Mouse (Mus musculus) kidney, postnatal 25 days (tissue): Measurements from ENCODE around the gene Bag5.

Experiments used
- DNase-seq, 2 experiments: peaks; one replicate each; pipeline ENCODE4 v3.0.0; 2021; ENCODE audit warnings: mixed read lengths in 2 of 2

Bag5 gene

DNA sequence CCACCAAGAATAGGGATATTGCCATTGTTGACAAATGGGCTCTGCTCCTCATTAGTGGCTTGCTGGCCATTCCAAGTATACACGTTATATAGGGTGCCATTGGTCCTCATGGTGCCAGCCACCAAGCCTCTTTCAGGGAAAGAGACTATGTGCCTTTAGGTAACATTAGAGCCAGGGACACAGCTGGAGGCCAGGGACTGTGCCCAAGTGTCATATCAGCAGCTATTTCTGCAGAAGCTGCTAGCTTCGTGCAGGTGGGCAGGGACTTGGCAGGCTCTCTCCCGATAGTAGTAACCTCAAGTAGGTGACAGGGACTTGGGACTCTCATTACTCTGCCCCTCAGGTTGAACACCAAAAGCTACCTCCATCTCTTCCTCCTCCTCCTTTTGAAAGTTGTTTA, 21.9 kb upstream of the Bag5 start:
- DNase-seq, result no peak

DNA sequence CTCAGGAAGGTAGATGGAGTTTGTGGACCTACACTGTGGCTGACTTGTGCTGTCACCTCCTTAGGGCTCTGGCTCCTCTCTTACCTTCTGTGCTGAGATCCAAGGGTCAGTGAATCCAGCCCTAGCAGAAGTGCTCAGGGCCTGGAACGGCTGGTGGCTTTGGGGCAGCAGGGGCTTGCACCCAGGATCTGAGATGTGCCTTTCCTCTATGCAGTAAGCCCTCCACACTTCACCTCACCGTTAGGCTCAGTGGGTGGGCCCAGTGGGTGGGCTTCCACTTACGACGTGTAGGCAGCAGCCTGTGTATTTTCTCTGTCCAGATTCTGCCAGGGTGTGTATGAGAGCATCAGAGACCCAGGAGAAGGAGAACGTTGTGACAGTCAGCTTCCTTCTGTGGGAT, 19.9 kb upstream of the Bag5 start:
- DNase-seq, result no peak

DNA sequence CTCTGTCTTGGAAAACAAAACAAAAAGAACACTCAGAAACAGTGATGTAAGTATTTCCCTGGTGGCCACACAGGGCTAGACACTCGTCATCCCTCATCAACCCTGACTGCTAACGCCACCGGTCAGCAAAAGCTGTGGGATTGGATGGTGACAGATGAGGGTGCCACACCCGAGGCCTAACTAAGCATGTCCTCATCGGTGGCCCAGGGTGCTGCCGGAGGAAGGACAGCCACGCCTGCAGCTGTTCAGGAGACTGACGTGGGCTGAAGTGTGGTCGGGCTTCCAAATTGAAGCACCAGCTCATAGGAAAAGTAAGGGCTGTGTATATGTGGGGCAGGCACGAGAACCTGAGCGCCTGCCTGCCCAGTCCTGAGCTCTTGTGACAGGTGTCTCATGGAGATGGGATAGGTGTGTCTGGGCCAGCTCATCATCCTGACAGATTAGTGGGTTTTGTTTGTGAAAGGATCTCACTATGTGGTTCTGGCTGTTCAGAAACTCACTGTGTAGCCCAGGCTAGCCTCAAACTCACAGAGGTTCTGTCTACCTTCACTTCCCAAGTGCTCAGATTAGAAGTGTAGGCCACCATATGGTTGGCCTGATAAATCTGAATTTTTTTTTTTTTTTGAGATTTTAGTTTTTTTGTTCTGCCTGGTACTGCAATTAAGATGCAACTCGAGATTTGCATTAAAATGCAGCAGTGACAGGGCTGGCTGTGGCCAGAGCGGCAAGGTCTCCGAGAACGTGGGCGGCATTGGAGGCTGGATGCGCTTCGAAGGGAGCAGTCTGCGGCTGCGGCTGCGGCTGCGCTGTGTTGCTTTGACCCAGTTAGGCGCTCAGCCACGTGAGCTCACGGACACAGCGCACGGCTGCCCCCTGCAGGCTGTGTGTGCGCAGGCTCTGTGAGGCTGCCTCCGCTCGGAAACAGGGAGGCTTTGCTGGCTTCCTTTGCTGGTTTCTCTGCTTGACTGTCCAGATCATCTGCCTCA, 19.1 kb upstream of the Bag5 start:
- DNase-seq, result peak; percentile 91 to 92

DNA sequence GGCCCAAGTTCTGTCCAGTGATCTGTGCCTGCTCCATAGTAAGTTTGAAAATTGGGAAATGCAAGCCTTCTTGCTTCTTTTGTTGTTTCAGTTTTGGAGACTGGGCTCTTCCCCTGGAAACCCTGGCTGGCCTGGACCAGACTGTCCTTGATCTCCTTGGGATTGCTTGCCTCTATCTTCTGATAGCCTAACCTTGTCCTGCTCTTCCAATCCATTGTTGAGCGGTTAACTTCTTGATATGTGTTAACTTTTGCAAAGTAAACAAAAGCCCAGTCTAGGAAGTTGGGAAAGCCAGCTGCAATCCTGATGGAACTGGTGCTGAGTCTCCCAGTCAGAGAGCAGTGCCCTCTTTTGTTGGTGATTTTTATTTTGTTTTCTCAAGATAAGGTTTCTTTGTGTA, 14.9 kb upstream of the Bag5 start:
- no peak for DNase-seq

DNA sequence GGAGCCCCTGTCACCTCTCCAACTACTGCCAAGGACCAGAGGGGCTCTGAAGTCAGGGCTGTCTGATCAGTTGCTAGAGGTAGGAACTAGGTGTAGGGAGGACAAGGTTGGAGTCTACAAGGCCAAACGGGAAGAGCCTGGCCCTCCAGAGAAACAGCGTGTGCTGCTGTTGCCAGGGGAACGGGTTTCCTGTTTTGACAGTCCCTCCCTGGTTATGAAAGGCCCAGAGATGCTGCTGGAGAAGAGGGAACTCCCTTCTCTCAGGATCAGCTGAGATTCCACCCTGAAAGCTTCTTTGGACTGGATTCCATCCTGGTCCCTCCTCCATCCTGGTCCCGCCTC, 13.0 kb upstream of the Bag5 start:
- peak; percentile 44 to 74 for DNase-seq

DNA sequence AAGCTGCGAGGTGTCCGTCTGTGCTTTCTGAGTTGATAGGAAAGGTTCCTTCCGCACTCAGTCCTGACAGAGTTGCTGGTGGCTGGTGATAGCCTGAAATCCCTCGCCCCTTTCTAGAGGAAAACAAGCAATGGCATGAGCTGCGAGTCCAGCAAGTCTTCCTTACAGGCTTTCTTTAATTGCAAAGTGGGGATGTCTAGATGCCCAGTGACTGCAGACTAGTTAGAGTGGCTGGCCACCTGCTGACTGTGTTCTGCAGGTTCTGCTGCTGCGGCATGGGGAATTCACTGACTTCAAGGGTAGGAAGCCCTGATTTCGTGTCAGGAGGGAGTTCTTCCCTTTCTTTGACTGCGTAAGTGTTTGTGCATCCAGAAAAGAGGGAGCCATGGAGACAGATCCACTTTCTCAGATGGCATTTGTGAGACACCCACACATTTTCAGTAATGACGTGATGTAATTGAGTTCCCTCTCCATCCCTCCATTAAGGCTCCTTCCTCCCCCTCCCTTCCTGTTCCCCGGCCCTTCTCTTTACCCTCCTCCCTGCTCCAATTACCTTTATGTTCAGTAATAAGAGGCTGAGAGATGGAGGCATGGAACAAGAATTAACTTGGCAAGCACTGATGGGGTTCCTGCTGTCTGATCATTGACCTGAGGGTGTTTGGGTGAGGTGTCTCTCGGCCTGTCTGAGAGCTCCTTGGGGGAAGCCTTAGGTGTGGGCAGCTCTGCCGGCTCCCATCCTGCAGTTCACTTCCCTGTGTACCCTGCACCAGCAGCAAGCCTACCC, 12.5 kb upstream of the Bag5 start:
- no peak for DNase-seq

DNA sequence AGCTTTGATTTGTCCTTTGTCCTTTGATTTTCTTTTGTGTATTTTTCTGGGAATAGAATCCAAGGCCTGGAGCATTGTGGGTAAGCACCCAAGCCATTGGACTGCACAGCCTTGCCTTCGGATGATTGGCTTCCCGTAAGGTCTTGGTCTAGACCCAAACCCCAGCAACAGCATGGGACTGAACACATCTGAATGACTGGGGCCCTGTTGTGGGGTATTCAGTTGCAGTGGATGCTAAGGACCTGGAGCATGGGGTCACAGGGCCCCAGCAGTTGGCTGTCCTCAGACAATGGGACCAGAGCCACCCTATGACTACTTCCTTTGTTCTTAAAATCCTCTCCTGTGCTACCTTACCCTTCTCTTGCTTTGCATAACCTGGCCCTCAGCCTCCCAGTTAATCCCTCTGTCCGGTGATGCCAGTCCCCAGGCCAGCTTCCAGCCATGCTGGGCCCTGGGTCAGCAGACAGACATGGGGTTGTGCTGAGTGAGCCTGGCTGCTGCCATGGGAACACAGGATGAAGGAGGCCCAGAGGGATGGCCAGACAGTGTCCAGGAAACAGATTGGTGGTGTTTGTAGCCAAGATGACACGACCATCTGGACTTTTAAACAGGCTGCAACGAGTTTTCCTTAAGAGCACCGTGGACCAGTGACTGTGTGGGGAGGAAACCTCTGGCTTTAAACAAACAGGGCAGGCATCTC, 11.7 kb upstream of the Bag5 start:
- no peak for DNase-seq

DNA sequence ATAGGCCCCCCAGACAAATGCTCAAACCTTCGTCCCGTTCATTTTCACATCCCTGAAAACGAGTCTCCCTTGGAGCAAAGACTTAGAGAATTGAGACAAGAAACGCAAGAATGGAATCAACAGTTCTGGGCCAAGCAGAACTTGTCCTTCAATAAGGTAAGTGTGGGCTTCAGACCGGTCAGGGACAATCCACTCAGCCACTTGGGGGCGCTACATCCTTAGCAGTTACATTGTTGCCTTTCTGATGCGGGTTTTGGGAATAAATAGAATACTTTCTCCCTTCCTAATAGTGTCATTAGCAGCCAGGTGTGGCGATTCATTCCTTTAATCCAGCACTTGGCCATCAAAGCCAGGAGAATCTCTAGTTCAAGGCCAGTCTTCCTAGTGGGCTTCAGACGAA, 9.6 kb upstream of the Bag5 start:
- DNase-seq, result peak; percentile 59 to 77

DNA sequence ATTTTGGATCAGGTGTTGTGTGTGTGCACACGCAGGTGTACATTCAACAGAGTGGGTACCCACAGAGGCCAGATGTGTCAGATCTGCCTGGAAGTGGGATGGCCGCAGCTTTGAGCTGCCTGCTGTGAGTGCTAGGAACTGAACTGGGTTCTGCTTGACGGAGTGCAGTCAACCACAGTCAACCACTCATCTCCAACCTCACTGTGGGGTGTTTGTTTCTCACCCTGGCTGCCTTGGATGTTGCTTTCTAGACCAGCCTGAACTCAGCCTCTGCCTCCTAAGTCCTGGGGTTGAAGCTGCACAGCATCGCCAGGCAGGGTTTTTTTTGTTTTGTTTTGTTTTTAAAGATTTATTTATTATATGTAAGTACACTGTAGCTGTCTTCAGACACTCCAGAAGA, 7.2 kb upstream of the Bag5 start:
- no peak for DNase-seq

DNA sequence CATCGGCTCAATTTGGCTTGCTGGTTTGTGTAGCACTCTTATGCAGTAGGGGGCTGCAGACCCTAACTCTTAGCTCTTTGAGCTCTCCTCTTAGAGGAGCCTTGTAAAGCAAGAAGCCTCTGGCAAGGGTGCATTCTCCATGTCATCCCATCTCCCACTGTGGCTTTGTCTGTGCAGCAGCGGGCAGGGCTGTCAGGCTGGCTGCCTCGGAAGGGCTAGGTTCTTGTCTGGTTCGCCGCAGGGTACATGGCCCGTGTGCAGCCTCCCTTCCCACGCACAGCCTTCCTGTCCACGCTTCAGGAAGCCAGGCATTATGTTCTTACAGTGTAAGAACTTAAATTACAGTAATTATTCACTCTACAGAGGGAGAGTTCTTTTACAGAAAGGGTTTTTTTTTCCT, 5.6 kb upstream of the Bag5 start:
- DNase-seq, result no peak

DNA sequence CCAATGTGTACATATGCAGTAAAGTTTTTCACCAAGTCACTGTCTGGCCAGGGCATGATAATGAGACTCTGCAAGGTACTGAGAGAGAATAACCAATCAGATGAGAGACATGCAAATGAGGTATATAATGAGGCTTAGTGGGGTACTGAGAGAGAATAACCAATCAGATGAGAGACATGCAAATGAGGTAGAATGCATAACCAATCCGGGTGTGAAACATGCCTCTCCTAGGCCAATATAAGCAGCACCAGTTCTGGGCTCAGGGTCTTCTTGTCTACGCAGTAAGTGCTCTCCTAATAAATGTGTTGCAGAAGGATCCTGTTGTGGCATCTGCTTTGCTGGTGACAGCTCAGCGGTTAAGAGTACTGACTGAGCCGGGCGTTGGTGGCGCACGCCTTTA, 3.4 kb upstream of the Bag5 start:
- no peak for DNase-seq

DNA sequence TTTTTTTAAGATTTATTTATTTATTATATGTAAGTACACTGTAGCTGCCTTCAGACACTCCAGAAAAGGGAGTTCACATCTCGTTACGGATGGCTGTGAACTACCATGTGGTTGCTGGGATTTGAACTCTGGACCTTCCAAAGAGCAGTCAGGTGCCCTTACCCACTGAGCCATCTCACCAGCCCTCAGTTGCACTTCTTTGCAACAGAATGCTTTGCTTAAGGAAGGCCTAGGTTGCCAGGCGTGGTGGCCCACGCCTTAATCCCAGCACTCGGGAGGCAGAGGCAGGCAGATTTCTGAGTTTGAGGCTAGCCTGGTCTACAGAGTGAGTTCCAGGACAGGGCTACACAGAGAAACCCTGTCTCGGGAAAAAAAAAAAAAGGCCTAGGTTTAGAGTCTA, 823 bp upstream of the Bag5 start:
- DNase-seq, result peak in 1 of 2 experiments; percentile 39

DNA sequence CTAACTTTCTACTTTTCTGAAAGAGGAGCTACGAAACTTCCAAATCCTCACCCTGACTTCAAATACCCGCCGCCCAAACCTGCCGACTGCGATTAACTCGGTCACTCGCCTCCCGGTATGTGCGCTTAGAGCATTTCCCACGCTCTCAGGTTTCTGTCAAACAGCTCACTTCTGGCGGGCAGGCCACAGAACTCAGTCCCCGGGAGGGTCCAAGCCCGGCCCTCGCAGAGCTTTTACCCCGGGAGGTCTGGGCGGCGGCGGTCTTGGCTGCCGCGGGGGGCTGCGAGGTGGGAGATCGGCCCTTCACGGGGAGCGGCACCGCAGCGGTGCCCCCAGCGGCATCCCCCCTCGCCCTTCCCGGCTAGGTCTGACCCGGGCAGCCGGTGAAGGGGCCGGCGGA, 581 bp downstream of the Bag5 start:
- peak; percentile 27 to 63 for DNase-seq

DNA sequence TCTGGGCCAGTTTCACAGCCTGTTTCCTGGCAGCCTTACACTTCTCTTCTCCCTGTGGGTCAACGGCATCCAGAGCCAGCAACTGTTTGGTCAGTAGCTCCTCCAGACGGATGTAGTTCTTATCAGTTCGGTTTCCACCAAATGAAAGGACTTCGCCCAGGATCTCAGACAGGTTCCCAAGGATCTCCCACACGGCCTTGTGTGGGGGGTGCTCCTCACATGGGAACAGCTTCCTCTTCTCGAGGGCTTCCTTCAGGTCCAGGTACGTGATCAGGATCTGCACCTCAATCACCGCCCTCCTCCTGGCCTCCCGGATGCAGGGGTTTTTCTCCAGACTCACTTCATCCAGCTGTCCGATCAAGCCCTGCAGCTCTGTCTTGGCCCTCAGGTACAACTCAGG, 3.0 kb downstream of the Bag5 start:
- DNase-seq, result peak in 1 of 2 experiments; percentile 33

DNA sequence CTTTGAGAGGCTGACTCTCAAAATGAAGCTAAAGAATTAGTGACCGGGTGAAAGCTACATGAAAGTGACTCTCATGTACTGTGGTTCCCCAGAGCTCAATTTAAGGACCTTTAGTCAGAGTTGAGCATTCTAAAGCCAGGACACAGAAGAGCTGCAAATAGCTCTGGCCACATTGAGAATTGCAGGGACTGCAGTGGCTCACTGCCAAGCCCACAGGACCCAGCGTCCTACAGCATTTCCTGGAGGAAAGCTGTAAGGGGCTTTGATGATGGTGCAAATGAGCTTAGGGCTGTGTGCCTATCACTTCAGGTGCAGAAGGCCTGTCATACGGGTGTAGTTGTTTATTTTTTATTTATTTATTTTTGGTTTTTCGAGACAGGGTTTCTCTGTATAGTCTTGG, 4.9 kb downstream of the Bag5 start:
- DNase-seq, result peak; percentile 42 to 55

DNA sequence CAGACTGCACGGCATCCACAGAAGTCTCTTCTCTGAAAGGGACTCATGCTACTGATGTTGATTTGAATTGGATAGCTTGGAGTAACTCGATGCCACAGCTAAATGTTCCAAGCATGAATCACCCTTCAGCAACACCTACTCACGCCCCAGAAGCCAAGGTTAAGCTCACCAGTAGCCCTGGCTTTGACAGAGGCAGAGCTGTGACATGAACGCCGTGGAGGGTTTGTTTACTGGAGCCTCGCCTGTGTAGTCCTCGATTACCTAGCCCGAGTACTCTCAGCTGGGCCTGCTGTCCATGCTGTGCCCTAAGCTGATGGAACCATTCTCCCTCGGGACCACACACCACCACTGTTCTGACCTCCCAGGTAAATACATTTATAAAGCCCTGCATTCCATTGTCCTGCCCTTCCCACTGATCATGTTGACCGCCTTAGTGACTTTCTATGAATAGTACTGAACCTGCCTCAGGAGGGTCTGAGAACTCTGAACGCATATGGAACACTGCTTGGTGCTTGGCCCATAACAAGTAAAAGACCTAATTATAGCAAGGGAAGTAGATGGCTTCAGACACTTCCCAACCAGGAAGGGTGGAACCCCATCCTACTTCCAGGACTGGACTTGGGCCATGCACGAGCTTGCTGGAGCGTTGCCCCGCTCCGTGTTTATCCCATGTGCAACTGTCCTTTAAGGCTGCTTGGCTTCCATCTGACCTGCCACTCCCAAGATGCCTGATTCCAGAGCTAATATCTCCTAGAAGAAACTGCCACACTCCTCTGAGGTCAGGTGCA, 7.7 kb downstream of the Bag5 start:
- peak; percentile 81 to 91 for DNase-seq

DNA sequence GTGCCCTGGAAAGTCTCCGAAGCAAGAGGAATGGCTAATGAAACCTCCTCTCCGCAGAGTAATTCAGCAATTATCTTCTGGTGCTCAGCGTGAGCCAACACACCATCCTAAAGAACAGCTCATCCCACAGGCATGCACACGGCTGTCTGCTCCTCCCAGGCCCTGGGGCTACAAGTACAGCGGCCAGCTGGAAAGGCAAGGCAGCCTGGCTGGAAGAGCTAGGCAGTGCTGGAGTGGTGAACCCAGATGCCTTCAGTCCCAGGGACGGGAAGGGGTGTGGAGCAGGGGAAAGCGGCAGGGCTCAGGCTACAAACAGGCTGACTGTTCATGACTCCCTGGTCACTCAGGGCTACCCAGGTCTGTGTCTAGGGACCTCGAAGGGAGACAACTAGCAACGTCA, 8.4 kb downstream of the Bag5 start:
- peak; percentile 36 to 65 for DNase-seq

DNA sequence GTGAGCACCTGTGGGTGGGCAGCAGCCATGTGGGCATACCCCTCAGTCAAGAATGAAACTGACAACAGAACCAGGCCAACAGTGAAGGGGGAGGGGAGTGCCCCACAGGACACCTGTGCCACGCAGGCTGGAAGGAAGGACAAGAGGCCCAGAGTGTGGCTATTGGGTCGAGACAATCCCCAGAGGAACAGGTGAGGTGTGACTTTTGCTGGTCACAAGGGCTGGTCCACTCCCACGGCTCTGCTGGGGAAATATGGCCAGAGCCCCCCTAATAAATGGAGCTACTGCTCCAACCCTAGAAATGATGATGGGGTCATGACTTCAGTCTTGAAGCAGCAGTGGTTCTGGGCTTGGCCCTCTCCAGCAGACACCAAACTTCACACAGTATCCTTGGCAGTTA, 9.8 kb downstream of the Bag5 start:
- peak in 1 of 2 experiments; percentile 16 for DNase-seq

DNA sequence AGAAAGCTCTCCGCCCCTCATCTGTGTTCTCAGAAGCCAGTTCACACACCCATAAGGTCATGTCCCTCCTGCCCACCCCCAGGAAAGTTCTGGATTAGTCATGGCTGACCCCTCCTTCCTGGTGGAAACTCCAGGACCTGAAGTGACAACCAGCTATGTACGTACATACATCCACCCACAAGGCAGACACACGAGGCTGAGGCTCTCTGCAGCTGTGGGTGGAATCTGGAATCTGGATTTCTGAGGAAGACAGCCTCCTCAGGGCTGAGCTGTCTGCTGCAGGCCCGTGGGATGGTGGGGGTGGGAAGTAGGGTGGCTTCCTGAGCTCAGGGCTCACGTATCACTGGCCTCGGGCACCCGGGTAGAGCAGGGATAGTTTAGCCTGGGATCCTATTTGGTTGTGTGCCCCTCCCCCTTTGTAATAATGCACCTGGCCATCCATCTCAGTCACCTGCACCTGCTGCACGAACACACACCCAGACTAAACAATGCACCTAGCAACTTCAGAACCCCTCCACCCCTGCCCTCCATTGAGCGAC, 12.1 kb downstream of the Bag5 start:
- peak in 1 of 2 experiments; percentile 24 for DNase-seq

DNA sequence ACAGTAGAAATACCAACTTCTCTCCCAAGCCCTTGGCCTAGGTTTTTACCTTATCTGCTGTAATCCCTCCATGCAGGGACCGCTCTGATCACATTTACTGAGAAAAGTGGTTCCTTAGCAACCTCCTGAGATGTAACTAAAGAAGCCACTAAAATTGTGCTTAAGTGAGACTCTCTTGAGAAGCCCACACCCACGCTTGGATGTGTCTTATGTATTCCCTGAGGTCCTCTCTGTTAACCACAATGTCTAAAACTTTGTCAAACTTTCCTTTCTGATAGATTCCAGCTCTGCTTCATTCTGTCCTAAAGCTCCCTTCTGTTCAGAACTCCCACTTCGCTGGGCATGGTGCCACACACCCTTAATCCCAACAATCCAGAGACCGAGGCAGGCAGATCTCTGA, 13.5 kb downstream of the Bag5 start:
- no peak for DNase-seq

DNA sequence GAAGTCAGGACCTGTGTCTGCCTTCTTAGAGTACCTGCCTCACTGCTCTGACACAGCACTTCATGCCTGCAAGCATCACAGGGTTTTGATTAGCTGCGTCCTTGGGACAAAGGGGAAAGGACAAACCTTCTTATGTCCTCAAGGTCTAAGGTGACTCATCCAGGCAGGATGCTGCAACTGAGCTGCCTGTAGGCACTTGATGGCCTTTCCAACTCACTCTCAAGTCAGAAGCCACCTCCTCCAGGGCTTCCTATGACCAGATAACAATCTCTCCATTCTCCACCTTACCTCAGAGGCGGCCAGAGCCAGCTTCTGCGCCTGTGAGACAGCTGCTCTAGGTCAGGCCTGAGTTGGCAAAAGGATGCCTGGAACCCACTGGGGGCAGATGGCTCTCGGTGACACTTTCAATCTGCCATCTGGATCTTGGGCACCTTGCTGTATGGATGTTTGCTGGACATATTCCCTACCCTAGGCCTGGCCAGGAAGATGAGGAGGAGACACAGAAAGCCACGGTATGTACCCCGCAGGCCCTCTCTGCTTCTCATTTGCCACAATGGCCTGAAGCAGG, 14.6 kb downstream of the Bag5 start:
- peak in 1 of 2 experiments; percentile 21 for DNase-seq

DNA sequence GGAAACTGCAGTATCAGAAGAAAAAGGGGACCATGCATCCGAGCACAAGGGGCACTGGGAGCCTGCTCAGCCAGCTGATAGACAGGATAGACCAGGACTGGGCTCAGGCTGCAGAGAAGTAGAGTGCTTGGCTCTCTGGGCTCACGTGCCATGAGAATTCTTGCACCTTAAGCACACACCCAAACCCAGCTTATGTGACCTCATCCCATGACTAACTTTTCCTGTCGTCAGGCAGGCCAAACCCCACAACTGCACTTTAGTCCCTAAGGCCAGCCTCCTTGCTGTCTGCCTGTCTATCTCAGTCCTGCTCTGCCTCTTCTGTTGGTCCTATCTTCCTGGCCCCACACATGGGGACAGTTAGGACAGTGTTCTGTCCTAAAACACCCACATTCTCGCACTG, 15.3 kb downstream of the Bag5 start:
- peak in 1 of 2 experiments; percentile 28 for DNase-seq
